Mouse (Mus musculus) adrenal gland, postnatal 25 days (tissue): ENCODE measurements around the gene Asb13. TPM values are rescaled to one million over a fixed set of nuclear protein-coding genes. Genes with fewer than 3 reads are reported as not detected.

Experiments used
- DNase-seq: peaks from one replicate; pipeline ENCODE4 v3.0.0; 2021; ENCODE audit warnings: mixed read lengths
- total RNA-seq: library from RNA; stranded (reverse); gene quantifications from 2 replicates; pipeline ENCODE4 v1.2.3, GENCODE M21; 2021

Asb13 gene
- total RNA-seq, 1 experiment from 2014 or later, result 15.8 TPM

DNA sequence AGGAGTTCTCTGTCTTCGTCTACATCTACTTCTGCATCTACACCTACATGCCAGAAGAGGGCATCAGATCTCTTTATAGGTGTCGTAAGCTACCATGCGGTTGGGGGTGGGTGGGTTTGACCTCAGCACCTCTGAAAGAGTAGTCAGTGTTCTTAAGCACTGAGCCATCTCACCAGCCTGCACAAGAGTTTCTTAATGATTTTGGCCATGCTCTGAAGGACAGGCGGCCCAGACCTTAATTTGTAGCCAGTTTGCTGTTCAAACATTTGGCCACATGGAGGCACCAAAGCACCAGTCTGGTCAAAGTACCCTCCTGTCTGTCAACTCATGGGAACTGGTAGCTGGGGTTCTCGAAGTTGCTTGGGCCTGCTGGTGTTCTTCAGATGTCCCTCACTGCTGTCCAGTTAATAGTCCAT lies 31.5 kb downstream of the Asb13 start:
- DNase-seq, result peak; percentile 69

GRCm38 (mm10) chr13:3667288-3667873 lies 33.5 kb downstream of the Asb13 start:
- DNase-seq, result no peak

GRCm38 (mm10) chr13:3668068-3668467 lies 34.2 kb downstream of the Asb13 start:
- no peak for DNase-seq

DNA sequence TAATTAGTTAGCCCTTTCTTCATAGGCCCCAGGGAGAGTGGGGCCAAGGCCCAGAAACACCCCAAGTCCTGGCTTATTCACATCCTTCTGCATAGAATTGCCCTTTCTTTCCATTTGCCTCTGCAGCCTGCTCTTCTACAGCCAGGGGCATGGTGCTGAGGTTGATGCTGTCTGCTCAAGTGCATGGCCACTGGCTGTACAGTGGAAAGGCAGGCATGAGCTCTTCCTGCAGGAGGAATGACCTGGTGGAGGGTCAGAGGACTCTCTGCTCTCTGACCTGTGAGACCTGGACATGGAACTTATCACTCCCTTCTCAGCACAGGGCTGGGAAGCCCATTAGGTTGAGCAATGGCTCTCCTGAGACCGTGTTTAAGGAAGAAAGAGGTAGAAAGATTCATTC lies 35.8 kb downstream of the Asb13 start:
- DNase-seq, result no peak

- peak; percentile 12 for DNase-seq
Measured at GRCm38 (mm10) chr13:3670039-3670438, 36.2 kb downstream of the Asb13 start.

DNA sequence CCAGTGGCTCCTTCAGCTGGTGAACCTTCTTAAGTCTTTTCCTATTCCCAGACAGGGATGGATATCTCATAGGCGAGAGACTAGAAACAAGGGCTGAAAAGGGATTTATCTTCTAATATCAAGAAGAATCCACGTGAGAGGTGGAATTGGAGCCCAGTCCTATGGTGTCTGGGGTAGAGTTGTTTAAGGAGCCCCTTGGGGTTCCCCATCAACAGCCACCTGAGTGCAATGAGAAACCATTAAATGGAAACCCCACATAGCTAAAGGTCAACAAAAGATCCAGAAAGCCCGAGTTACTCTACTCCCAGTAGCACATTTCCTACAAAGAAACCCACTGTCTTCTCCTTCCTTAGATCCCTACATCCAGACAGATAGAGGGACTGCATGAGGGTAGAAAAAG lies 39.3 kb downstream of the Asb13 start:
- DNase-seq, result no peak

GRCm38 (mm10) chr13:3673622-3674021 lies 39.8 kb downstream of the Asb13 start:
- no peak for DNase-seq

DNA sequence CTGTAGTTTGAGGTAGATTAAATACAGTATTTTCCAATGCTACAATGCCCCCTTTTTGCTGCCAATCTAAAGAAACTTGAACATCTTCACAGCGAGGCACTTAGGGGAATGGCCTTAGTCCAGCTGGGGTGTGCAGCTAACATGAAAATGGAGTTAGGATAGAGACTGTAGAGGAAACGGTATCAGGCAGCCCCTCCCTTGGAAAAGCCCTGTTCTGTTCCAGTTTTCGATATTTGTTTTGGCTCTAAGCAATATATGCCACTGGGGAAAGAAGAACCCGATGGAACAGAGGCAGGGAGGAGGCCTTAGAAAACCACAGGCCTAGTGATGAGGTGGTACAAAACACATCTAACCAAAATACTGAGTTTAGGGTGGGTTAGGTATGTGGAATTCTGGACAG lies 42.0 kb downstream of the Asb13 start:
- no peak for DNase-seq

GRCm38 (mm10) chr13:3679098-3679497 lies 45.3 kb downstream of the Asb13 start:
- DNase-seq, result no peak

GRCm38 (mm10) chr13:3686306-3686705 lies 52.5 kb downstream of the Asb13 start:
- DNase-seq, result no peak

DNA sequence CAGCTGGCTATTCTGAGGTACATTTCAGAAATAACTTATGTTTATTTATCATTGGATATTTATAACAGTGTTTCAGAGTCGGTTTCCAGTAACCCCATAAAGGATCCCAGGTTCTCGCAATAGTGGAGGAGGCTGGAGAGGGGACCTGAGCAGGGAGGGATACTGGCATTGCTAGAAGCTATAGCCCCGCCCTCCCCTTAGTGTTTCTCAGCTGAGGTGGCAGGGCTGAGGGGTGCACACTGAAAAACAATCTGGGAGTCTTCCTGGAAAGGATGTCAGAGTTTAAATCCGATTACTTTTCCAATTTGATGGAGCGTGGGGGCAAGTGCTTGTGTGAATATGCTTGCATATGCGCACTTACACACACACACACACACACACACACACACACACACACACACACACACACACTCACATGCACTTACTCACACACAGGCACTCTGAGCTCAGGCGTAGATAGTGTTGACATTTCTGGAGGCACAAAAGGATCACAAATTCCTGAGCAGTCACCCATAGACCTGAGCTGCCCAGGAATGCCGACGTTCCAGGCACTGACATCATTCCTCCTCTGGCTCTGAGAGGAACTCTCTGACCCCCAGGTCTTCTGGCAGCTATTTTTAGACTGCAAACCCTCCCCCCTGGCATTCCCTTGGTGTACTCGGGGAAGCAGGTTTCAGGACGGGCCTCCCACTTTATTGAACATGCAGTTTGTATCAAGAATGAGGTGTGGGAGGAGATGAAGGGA lies 60.9 kb downstream of the Asb13 start:
- DNase-seq, result no peak

DNA sequence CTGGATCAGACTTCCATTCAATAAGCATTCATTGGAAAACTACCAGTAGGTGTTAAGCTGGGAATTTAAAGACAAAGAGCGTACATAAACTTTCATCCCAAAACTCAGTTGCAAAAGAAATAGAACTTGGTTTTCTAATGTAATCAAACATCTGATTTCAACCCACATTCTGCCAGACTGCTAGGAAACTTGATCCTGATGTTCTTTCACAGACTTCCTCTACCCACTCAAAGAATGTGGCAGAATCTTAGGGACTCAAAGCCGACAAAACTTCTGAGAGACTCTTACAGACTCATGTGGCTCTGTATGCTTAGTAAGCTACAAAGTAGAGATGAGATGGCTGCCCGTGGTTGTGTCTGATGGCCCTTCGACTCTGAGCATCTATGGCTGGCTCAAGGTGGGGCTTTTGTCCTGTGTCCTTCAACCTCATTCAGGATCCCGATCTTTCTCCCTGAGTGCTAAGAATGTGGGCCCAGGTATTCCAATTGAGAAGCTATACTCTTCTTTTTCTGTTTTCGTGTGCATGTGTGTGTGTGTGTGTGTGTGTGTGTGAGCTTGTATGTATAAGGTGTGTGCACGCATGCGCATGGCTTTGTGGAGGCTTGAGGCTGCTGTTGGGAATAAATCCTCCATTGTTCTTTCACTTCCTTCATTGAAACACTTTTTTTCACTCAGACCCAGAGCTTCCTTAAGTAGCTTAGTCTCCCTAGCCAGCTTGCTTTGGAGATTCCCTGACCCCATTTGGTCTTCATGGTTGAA lies 63.3 kb downstream of the Asb13 start:
- no peak for DNase-seq

- no peak for DNase-seq
Measured at GRCm38 (mm10) chr13:3700752-3701151, 66.9 kb downstream of the Asb13 start.

Other genes with a start within 250 kb of the Asb13 start
- 315 and 361 TPM in 2 replicates for gene Gdi2, start 96.0 kb upstream of the Asb13 start, total RNA-seq
- 27.0 and 29.7 TPM in 2 replicates for gene Fam208b, start 22.9 kb upstream of the Asb13 start, total RNA-seq
- gene Calml3, start 170.3 kb downstream of the Asb13 start, total RNA-seq, result not detected in 2 replicates
- not detected in 2 replicates for gene Calm4, start 203.7 kb downstream of the Asb13 start, total RNA-seq
- not detected in 2 replicates for gene Calm5, start 220.1 kb downstream of the Asb13 start, total RNA-seq